Mouse (Mus musculus) myocyte (in vitro differentiated cells): ENCODE measurements around the gene Gm20388. TPM values are rescaled to one million over a fixed set of nuclear protein-coding genes. Genes with fewer than 3 reads are reported as not detected.

Source experiments
- H3K27me3 ChIP-seq: one replicate; pipeline ENCODE4 v1.6.1; 2011; ENCODE audit not compliant: control insufficient read depth, insufficient read depth, insufficient read length
- H3K36me3 ChIP-seq: one replicate; pipeline ENCODE4 v1.6.1; 2011; ENCODE audit not compliant: control insufficient read depth, insufficient read depth
- H3K4me2 ChIP-seq: one replicate; pipeline ENCODE4 v1.6.1; 2011; ENCODE audit warnings: low read depth, control low read depth
- H3K4me3 ChIP-seq: one replicate; pipeline ENCODE4 v1.5.1; 2011; ENCODE audit warnings: mild to moderate bottlenecking, control low read depth, moderate library complexity
- H3K79me2 ChIP-seq: one replicate; pipeline ENCODE4 v1.6.1; 2011; ENCODE audit not compliant: control insufficient read depth, insufficient read depth
- H3ac ChIP-seq: one replicate; pipeline ENCODE4 v1.6.1; 2011; ENCODE audit not compliant: control insufficient read depth, insufficient read length
- CEBPB ChIP-seq: IDR thresholded peaks from 2 replicates; pipeline ENCODE4 v1.6.1; 2011; ENCODE audit warnings: mild to moderate bottlenecking, moderate library complexity; ENCODE audit not compliant: poor library complexity, insufficient read depth, severe bottlenecking
- E2F4 ChIP-seq: IDR thresholded peaks from one replicate; pipeline ENCODE4 v1.6.1; 2011; ENCODE audit warnings: mild to moderate bottlenecking, control low read depth, moderate library complexity; ENCODE audit not compliant: insufficient read depth
- MAX ChIP-seq: IDR thresholded peaks from one replicate; pipeline ENCODE4 v1.6.1; 2011; ENCODE audit warnings: low read depth, mild to moderate bottlenecking, control low read depth
- MYOD1 ChIP-seq, 3 experiments: IDR thresholded peaks; one replicate each; pipeline ENCODE4 v1.6.1; 2011; ENCODE audit warnings: control low read depth in 2 of 3, low read depth in 2 of 3, mild to moderate bottlenecking in 2 of 3, moderate library complexity in 1 of 3; ENCODE audit not compliant: insufficient read length in 2 of 3, control insufficient read depth in 1 of 3
- MYOG ChIP-seq, 3 experiments: IDR thresholded peaks; one replicate each; pipeline ENCODE4 v1.6.1; 2011; ENCODE audit warnings: control low read depth in 2 of 3, low read depth in 2 of 3, mild to moderate bottlenecking in 2 of 3; ENCODE audit not compliant: insufficient read length in 2 of 3, control insufficient read depth in 1 of 3, insufficient read depth in 1 of 3
- POLR2A ChIP-seq: IDR thresholded peaks from one replicate; pipeline ENCODE4 v1.6.1; 2011; ENCODE audit warnings: low read depth, mild to moderate bottlenecking, control low read depth, moderate library complexity; ENCODE audit not compliant: insufficient read length
- POLR2AphosphoS2 ChIP-seq: IDR thresholded peaks from one replicate; pipeline ENCODE4 v1.6.1; 2011; ENCODE audit warnings: low read depth, control low read depth; ENCODE audit not compliant: insufficient read length
- REST ChIP-seq: IDR thresholded peaks from one replicate; pipeline ENCODE4 v1.6.1; 2011; ENCODE audit warnings: mild to moderate bottlenecking, control low read depth, moderate library complexity; ENCODE audit not compliant: insufficient read depth, insufficient read length
- SRF ChIP-seq: IDR thresholded peaks from one replicate; pipeline ENCODE4 v1.6.1; 2011; ENCODE audit warnings: low read depth; ENCODE audit not compliant: control insufficient read depth, insufficient read length
- TCF12 ChIP-seq: IDR thresholded peaks from one replicate; pipeline ENCODE4 v1.6.1; 2011; ENCODE audit warnings: mild to moderate bottlenecking, control low read depth; ENCODE audit not compliant: poor library complexity, insufficient read depth, severe bottlenecking
- TCF3 ChIP-seq: IDR thresholded peaks from one replicate; pipeline ENCODE4 v1.6.1; 2011; ENCODE audit warnings: low read depth, control low read depth; ENCODE audit not compliant: insufficient read length
- USF1 ChIP-seq: IDR thresholded peaks from one replicate; pipeline ENCODE4 v1.6.1; 2011; ENCODE audit warnings: low read depth, mild to moderate bottlenecking, control low read depth, moderate library complexity
- polyA plus RNA-seq: library from polyadenylated mRNA; unstranded; fragments of >200 nt; fragmentation: generic; extraction: Trizol; gene quantifications from one replicate; pipeline ENCODE4 v1.2.1, GENCODE M21; 2012; ENCODE audit warnings: missing spikeins

Gm20388 gene
- polyA plus RNA-seq, 1 experiment, result 15.3 TPM

GRCm38 (mm10) chr8:123387801-123388200 is 3477.2 kb downstream of the Gm20388 start:
- H3K4me3 ChIP-seq, result no peak overlapping the region
- no peak overlapping the region for H3K4me2 ChIP-seq
- peaks cover 56% of the 10 kb centered on the region for H3K36me3 ChIP-seq
- no peak overlapping the region for H3ac ChIP-seq
- no peaks in the 10 kb centered on the region for H3K79me2 ChIP-seq
- H3K27me3 ChIP-seq, result no peaks in the 10 kb centered on the region
- no peak for TF ChIP-seq SRF
- TF ChIP-seq MYOG (IDR thresholded peaks at IDR 0.05; ENCODE audit: control insufficient read depth in 1 of 3, insufficient read depth in 1 of 3, insufficient read length in 2 of 3, low read depth in 2 of 3), result no peak
- TF ChIP-seq MYOD1 (IDR thresholded peaks at IDR 0.05; ENCODE audit: control insufficient read depth in 1 of 3, insufficient read length in 2 of 3, low read depth in 2 of 3), result no peak

- H3K27me3 ChIP-seq, result no peaks in the 10 kb centered on the region
- TF ChIP-seq MYOG (IDR thresholded peaks at IDR 0.05; ENCODE audit: control insufficient read depth in 1 of 3, insufficient read depth in 1 of 3, insufficient read length in 2 of 3, low read depth in 2 of 3) (no peak), USF1 (no peak), POLR2A (no peak), CEBPB (no peak), E2F4 (no peak), MAX (no peak), REST (no peak), SRF (no peak), TCF12 (no peak), MYOD1 (IDR thresholded peaks at IDR 0.05; ENCODE audit: control insufficient read depth in 1 of 3, insufficient read length in 2 of 3, low read depth in 2 of 3) (no peak), TCF3 (no peak), POLR2AphosphoS2 (no peak)
- no peak overlapping the region for H3K4me2 ChIP-seq
- H3K4me3 ChIP-seq, result no peak overlapping the region
- no peaks in the 10 kb centered on the region for H3K79me2 ChIP-seq
- no peak overlapping the region for H3ac ChIP-seq
- H3K36me3 ChIP-seq, result peaks cover 56% of the 10 kb centered on the region
Observed at GRCm38 (mm10) chr8:123389026-123389425, 3478.4 kb downstream of the Gm20388 start.

GRCm38 (mm10) chr8:123398308-123398707 is 3487.7 kb downstream of the Gm20388 start:
- no peak overlapping the region for H3K4me2 ChIP-seq
- peaks cover 29% of the 10 kb centered on the region for H3K36me3 ChIP-seq
- H3K79me2 ChIP-seq, result no peaks in the 10 kb centered on the region
- no peaks in the 10 kb centered on the region for H3K27me3 ChIP-seq
- H3K4me3 ChIP-seq, result no peak overlapping the region
- TF ChIP-seq SRF (no peak), POLR2A (no peak), MYOD1 (IDR thresholded peaks at IDR 0.05; ENCODE audit: control insufficient read depth in 1 of 3, insufficient read length in 2 of 3, low read depth in 2 of 3) (no peak), REST (no peak), USF1 (no peak), MAX (no peak), E2F4 (no peak), TCF12 (no peak), MYOG (IDR thresholded peaks at IDR 0.05; ENCODE audit: control insufficient read depth in 1 of 3, insufficient read depth in 1 of 3, insufficient read length in 2 of 3, low read depth in 2 of 3) (no peak)
- no peak overlapping the region for H3ac ChIP-seq

GRCm38 (mm10) chr8:123401936-123402335 is 3491.3 kb downstream of the Gm20388 start:
- H3K79me2 ChIP-seq, result no peaks in the 10 kb centered on the region
- H3K4me3 ChIP-seq, result no peak overlapping the region
- no peaks in the 10 kb centered on the region for H3K27me3 ChIP-seq
- H3K36me3 ChIP-seq, result peaks cover 15% of the 10 kb centered on the region
- H3ac ChIP-seq, result no peak overlapping the region
- no peak for TF ChIP-seq TCF3
- TF ChIP-seq E2F4, result no peak
- no peak overlapping the region for H3K4me2 ChIP-seq

GRCm38 (mm10) chr8:123402730-123403326 is 3492.2 kb downstream of the Gm20388 start:
- H3K27me3 ChIP-seq, result no peaks in the 10 kb centered on the region
- H3K4me2 ChIP-seq, result no peak overlapping the region
- H3K4me3 ChIP-seq, result no peak overlapping the region
- H3ac ChIP-seq, result no peak overlapping the region
- no peaks in the 10 kb centered on the region for H3K79me2 ChIP-seq
- no peak for TF ChIP-seq CEBPB
- no peak for TF ChIP-seq TCF3
- no peak for TF ChIP-seq MYOG (IDR thresholded peaks at IDR 0.05; ENCODE audit: control insufficient read depth in 1 of 3, insufficient read depth in 1 of 3, insufficient read length in 2 of 3, low read depth in 2 of 3)
- TF ChIP-seq POLR2AphosphoS2, result peak; percentile 40
- H3K36me3 ChIP-seq, result peaks cover 12% of the 10 kb centered on the region

- no peak overlapping the region for H3K4me2 ChIP-seq
- TF ChIP-seq POLR2A (no peak), MAX (no peak), REST (no peak), USF1 (no peak), TCF3 (no peak), SRF (no peak), MYOD1 (IDR thresholded peaks at IDR 0.05; ENCODE audit: control insufficient read depth in 1 of 3, insufficient read length in 2 of 3, low read depth in 2 of 3) (no peak), MYOG (IDR thresholded peaks at IDR 0.05; ENCODE audit: control insufficient read depth in 1 of 3, insufficient read depth in 1 of 3, insufficient read length in 2 of 3, low read depth in 2 of 3) (no peak), POLR2AphosphoS2 (no peak), TCF12 (no peak), E2F4 (no peak)
- no peaks in the 10 kb centered on the region for H3K79me2 ChIP-seq
- H3K27me3 ChIP-seq, result no peaks in the 10 kb centered on the region
- peaks cover 12% of the 10 kb centered on the region for H3K36me3 ChIP-seq
- H3ac ChIP-seq, result no peak overlapping the region
- no peak overlapping the region for H3K4me3 ChIP-seq
Observed at GRCm38 (mm10) chr8:123404521-123404920, 3493.9 kb downstream of the Gm20388 start.
